Mouse (Mus musculus) spleen, postnatal 14 days (tissue): ENCODE data around the gene Avil.
A peak's percentile ranks its signal among the peaks of the same experiment; 100 is the strongest.

Experiments used
- DNase-seq, 2 experiments: peaks; one replicate each; pipeline ENCODE4 v3.0.0; 2021 to 2022; ENCODE audit warnings: low spot score in 2 of 2

Gene Avil

DNA sequence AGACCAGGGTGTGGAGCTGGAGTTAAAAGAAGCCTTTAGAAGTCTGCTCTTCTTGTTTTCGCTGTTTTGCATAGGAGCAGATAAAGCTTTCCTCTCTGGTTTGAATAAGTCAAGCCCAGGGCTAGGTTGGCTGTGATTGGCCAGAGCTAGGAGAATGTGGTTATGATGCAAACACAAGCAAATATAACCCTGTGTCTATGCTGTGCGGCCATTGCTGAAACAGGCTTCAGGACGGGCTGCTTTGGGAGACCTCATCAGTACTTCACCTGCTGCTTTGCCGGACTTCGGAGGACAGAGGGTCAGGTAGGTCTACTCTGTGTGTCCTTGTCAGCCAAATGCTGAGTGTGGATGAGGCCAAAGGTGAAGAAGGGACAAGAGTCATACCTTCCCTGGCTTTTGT is at the start of gene Avil:
TSS of gene Avil (plus strand) at position 181 of the 400 bp plus-strand sequence.
- DNase-seq, result no peak

GRCm38 (mm10) chr10:126952375-126952774 is 48.1 kb upstream of the Avil start:
- no peak for DNase-seq

DNA sequence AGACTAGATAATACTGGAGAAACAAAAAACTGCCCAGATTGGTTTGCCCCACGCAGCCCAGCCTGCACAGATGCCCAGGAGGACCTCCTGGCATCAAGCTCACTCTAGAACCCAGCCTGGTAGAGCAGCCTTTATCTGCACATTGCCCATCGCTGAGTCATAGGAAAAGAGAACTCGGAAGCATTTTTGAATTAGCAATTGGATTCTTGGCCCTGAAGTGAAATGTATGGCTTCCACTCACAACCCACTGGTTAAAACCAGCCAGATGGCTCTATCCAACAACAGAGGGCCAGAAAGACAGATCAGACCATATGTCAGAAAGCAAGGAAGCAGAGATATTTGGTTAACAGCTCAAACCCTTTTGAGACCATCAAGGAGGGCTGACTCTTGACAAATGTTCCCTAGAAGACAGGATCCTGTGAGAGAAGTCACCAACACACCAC is 47.5 kb upstream of the Avil start:
- no peak for DNase-seq

- no peak for DNase-seq
These were observed 43.7 kb upstream of the Avil start for GRCm38 (mm10) chr10:126956692-126957358.

GRCm38 (mm10) chr10:126957359-126958107 is 43.0 kb upstream of the Avil start:
- no peak for DNase-seq

DNA sequence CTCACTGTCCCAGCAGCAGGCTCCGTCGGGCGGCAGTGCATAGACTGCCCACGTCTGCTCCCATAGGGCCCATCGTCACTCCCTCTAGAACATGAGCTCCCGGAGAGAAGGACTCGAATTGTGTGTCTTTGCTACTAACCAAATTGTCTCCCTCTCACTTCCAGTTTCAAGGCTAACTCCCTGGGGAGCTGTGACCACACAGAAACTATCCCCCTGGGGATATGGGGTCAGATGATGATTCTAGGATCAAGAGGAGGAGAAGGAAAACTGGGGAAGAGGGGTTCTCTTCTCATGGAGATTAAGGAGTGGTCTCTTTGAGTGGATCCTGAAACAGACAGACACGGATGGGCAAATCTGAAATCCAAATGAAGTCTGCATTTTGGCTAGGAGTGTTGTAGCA is 40.0 kb upstream of the Avil start:
- DNase-seq, result no peak

DNA sequence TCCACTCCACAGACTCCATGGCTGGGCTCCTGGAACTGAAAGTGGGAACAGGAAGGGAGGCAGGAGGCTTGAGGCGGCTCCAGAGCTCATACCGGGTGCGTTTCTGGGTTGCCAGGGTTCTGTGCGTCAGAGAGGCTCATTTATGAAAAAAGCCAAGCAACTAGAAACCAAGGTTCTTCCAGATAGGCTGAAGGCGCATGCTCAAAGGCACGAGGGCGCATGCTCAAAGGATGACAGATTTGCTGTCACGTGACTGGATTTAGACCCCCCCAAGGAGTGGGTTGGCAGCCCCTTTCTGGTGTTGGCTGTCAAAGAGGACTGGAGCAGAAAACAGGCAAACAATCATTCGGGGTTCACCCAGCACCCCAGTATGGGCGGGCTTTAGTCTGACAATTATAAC is 38.8 kb upstream of the Avil start:
- DNase-seq, result no peak

GRCm38 (mm10) chr10:126962271-126962965 is 38.1 kb upstream of the Avil start:
- no peak for DNase-seq

DNA sequence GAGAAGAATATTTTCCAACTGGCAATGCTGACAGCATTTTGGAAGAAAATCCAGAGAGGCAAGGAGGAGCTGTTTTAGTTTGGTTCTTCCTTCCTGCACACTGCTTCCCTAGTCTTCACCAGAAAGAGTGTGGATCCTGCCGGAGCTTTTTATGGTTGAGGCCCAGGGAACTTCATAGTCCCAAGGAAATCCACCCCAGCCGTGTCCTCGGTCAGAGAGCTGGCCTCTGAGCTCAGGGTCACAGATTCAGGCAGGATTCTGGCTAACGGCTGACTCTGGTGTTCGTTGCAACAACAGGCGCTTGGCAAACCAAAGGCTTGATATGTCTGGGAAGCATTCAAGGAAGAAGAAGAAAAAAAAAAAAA is 37.6 kb upstream of the Avil start:
- no peak for DNase-seq

- DNase-seq, result no peak
These were observed 36.7 kb upstream of the Avil start for GRCm38 (mm10) chr10:126963821-126964220.

DNA sequence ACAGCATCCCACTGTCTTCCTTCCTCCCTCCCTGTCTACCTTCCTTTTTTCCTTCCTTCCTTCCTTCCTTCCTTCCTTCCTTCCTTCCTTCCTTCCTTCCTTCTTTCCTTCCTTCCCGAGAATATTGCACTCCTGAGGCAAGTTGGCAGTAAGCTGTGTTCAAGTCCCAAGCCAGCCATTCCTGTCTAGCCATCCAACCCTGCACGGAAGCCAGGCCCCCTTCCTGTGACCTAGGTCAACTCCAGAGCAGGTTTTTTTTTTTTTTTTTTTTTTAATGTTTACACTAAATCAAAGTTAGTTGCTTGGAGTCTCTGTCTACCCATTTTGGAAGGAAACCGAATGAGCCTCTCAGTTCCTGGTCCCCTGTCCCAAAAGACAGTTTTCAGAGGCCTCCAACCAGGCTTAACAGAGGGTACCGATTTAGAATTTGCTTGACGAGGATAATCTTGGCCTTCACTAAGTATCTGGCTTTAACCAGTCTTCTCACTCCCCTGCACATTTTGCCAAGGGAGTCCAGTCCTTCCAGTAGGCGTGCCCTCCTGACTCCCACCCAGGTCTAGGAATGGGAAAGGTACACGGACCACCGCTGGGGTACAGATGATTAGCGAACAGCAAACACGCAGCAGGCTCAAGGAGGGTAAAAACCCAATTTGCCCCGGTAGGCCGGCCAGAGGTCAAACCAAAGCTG is 29.0 kb upstream of the Avil start:
- DNase-seq, result no peak

- no peak for DNase-seq
These were observed 28.3 kb upstream of the Avil start for GRCm38 (mm10) chr10:126972051-126972725.

DNA sequence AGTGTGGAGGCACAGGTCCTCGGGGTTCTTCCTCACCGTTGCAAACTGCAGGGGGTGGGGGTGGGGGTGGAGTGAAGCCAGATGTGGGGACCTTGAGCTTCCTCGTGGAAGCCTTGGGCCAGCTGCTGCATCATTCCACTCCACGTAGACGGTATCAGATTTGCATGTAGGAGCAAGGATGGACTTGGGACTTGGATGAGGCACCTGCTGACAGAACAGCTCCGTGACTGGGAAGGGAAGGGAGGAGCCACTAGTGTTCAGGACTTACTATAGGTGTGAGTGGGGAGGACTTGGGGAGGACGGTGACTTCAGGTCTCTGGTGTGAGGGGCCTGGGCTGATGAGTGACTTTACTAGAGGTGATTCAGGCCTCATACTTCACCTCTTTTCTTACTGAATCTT is 27.5 kb upstream of the Avil start:
- DNase-seq, result no peak

GRCm38 (mm10) chr10:126975706-126976105 is 24.8 kb upstream of the Avil start:
- DNase-seq, result no peak

DNA sequence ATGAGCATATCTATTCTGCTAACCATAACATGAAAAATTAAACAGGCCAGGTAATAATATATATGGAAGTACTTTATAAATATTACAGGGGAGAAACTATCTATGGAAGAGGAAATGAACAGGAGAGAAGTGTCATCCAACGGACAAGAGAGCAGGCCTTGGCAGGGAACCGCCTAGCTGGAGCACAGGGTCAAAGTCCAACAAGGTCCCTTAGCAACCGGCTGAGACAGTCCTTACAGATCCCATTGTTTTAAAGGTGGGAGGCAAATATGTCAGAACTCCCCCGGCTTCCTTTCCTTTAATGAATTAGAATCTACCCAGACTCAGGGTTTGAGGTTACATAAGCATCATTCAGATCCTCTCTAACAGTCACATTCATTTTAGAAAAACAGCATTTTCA is 23.4 kb upstream of the Avil start:
- DNase-seq, result no peak

DNA sequence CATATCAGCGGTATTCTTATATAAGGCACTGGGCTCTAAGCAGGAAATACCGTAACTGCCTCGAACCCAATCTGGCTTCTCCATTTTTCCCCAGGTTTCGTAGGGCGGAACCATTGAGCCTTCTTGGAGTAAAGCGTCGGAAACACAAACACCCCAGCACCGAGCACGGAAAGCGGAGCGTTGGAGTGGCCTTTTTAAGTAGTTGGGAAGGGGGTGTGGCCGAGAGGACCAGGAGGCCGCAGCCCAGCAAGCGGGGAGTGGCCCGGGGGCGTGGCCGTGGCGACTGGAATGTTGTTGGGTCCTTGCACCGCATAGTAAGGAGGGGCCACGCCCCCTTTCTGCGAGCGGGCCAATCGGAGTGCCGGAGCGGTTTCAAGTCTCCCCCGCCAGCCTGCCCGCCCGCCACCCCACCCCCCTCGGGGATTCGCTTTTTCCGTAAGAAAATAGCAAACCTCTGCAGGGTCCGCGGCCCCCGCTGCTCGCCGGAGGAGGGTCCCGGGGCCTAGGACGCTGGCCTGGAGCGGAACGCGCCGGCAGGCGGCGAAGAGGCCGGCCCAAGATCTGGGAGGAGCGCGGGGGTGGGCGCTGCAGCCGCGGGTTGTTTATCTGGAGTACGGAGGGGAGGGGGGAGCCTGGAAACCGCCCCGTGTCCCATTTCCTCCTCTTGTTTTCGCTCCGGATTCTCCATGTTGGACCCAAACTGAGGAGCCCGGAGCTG is 22.1 kb upstream of the Avil start, which contains the start of gene Ctdsp2:
TSS of gene Ctdsp2 (plus strand) at position 441 of the 718 bp plus-strand sequence.
- peak; percentile 94 to 96 for DNase-seq

DNA sequence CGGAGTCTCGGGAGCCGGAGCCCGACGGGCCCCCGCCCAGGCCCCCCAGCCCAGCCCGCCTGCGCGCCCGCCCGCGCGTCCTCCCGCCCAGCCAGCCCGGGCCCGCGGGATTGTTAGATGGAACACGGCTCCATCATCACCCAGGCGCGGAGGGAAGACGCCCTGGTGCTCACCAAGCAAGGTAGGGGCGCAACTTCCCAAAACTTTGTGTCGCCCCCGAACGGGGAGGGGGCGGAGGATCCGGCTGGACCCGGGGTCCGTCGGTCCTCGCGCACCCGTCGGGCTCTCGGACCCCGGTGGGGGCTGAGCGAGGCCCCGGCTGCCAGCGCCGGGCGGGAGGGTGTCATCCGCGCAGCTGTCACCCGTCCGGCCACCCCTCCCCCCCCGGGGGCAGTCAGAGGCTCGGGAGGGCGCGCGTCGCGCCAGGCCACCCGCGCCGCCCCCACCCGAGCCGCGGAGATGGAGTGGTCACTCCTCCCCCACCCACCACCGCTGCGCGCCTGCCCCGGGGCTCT is 21.3 kb upstream of the Avil start:
- DNase-seq, result peak; percentile 35 to 41

DNA sequence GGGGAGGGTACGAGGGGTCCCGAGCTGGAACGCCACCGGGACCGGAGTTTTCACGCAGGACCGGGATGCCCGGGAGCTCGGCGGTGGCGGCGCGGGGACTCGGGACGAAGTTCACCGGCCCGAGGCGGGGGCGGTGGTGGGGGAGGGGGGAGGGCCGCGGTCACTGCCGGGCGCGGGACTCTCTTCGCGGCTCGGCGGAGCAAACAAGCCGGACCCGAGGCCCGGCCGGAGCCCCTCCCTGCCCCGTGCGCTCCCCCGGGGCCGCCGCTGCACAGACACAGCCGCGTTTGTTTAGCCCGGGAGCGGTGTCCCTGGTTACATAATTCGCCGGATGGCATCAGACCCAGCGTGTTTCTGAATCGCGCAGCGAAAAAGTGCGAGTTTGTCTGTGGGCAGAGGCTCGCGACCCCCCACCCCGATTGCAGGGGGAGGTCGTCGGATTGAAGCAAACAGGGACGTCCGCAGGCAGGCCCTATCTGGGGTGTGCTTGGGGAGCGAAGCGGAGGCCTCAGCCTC is 20.8 kb upstream of the Avil start:
- peak in 1 of 2 experiments; percentile 23 for DNase-seq

DNA sequence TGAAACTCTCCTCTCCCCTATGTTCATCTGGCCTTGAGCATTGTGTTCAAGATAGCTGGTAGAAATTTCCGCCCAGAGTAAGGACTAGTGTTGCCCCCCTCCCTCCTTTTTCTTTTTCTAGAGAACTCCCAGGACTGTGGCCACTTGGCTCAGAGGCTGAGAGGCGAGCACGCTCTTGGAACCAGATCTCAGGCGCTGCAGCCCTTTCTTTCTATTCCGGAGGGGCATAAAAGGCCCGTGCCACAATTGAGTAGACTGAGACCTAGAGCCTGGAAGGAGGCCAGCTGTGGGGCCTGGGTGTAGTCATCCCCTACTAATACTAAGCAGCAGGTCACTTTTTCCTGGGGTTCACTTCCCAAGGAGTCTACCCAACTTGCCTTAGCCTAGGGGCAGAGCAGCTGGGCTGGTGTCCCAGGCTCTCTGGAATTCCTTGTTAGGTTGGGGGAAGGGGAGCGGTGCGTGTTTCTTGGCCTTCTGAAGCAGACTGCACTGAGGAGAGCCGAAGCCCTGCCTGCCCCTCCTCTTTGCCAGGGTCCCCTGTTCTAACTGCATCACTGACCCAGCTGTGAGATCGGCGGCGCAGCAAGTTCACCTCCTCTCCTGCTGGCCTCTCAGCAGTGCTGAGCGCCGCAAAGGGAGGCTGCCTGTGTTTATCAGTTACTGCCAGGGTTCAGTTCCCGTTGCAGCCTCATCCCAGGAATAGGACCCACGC is 20.1 kb upstream of the Avil start:
- DNase-seq, result no peak
